Mouse (Mus musculus): ENCODE data around the gene Pde1c.

GRCm38 (mm10) chr6:56540247-56540646, 28.7 kb downstream of the Pde1c start:
- TF ChIP-seq GATA1 (IDR thresholded peaks at IDR 0.05; ENCODE audit: low read length) (no peak), TAL1 (IDR thresholded peaks at IDR 0.05; ENCODE audit: low read length) (no peak)
